Mouse (Mus musculus) A20 (cell line): Measurements from ENCODE around the gene Spen.

Source experiments
- DNase-seq: peaks from one replicate; pipeline ENCODE4 v3.0.0-alpha.2; 2011; ENCODE audit warnings: low read depth, low spot score

The Spen gene

DNA sequence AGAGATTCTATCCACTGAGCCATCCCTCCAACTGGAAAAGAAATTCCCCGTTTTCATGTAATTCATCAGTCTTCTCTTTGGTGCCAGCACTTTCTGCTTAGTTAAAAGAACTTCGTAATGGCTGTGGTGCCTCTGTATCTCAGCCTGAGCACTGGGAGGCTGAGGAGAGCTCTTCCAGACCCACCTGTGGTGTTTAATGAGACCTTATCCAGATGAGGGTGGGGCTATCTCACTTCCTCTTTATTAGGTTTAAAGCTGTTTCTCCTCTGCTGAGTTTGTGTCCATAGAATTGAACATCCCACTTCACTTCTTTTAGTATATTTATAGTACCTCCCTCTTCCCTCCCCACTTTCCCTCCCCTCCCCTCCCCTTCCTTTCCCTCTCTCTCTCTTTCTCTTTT, 87.1 kb downstream of the Spen start:
- peak; percentile 59 for DNase-seq

DNA sequence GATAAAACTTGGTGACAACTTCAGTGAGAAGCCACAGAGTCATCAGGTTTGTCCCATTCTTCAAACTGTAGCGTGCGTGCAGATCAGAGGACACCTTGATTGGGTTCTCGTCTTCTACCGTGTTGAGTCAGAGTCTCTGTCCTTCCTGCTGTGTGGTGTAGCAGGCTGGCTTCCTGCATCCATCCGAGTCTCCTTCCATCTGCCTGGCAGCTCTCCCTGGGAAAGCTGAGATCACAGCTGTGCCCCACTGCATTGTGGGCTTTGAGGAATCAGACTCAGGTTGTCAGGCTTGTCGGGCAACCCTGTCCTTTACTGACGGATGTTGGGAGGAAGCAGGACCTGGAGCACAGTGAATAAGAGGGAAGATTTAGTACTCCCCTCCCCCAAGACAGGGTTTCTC, 92.2 kb downstream of the Spen start:
- no peak for DNase-seq

DNA sequence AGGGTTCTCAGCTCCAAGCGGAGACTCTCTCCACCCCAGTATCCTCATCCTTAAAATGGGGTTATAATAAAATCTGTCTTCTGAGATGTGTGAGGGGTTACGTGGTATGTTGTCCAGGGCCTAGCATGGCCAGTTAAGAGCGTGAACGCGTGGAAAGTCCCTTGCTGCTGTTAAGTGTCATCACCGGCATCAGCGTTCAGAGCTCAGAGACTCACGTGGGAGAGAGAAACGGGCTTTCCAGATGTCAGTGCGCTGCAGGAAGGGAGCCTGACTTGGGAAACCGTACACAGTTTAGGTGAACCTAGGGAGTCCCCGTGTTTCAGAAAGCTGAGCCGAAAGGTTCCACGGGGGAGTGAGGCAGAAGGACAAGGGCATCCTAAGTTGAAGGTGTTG, 93.1 kb downstream of the Spen start:
- peak; percentile 42 for DNase-seq

DNA sequence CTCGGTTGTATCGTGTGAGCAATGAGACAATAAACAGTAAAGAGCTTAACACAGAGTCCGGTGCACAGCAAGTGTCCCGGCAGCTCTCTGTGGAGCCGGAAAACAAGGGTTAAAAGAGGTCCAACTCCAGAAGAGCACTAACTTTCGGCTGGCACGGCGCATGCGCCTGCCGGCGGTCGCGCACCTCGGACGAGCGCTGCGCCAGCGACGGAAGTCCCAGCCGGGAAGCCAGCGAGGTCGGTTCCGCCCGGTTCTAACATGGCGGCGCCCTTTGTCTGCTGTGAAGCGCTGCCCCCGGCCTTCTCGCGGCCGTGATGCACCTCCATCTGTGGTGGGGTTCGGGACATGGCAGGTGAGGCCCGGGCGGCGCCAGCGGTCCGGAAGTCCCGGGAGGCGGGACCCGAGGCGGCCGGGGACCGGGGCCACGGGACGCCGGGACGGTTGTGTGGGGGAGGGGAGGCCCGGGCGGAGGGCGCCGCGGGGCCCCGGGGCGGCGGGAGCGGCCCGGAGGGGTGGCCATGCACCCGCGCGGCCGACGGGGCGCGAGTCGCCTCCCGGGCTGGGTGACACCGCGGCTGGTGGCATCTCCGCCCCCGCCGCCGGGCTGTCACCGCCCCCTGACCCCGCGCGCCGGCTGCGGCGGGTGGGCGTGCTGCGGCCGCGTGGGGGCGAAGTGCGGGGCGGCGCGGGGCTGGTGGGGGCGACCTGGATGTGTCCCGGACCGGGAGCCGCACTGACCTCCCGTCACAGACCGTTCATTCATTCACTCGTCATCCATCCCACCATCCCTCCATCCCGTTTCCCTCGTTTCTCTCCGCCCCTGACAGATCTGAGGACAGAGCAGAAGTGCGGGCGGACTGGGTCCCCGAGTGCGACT, 93.7 kb downstream of the Spen start, which contains the start of gene Zbtb17:
Gene Zbtb17, plus strand, starts transcription at position 204 of the 877 bp plus-strand sequence.
- DNase-seq: peak; percentile 90

DNA sequence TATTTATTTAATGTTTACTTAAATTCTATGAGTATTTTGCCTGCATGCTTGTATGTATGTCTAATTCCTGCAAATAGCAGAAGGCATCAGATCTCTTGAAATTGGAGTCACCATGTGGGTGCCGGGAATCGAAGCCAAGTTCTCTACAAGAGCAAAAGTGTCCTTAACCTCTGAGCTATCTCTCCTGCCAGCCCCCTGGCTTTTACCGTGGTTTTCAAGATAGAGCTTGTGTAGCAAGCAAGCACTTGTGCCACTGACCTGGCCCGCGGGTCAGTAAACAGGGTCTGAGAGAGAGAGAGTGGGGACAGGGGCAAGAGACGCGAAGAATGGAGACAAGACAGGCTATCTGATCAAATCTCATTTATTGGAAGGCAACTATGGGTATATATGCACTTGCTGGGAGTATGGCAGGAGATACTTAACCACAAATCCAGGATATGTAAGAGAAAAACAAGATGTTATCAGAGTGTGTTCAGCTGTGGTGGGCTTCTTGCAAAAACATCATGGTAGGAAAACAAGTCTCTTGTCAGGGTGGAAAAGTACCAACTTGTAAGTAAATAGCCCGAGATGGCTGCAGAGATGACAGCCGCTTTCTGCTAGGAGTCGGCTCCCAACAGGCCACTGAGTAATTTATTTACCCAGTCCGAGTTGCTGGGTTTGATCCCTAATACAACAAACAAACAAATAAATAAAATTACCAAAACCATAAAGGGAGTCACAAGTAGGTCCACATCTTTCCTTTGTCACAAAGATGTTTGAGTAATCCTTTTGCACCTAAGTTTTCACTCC, 94.6 kb downstream of the Spen start:
- no peak for DNase-seq

DNA sequence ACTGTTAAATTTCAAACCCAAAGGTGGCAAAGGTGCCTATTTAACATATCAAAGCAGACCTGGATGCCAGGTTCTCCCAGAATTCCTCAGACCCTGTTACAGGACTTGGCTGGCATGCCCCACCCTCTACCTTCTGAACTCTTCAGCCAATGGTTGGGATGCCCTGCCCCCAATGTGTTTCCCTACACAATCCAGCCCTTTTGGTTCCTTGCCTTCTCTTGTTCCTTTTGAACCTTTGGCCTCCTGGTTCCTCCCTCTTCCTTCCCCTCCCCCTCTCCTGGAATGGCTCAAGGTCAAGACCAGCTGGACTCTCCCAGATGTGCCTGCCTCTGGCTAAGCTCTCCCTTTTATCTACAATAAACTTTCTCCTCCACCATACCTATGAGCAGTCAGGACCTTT, 97.5 kb downstream of the Spen start:
- DNase-seq: no peak

GRCm38 (mm10) chr4:141439083-141439803, 99.2 kb downstream of the Spen start:
- DNase-seq: no peak

DNA sequence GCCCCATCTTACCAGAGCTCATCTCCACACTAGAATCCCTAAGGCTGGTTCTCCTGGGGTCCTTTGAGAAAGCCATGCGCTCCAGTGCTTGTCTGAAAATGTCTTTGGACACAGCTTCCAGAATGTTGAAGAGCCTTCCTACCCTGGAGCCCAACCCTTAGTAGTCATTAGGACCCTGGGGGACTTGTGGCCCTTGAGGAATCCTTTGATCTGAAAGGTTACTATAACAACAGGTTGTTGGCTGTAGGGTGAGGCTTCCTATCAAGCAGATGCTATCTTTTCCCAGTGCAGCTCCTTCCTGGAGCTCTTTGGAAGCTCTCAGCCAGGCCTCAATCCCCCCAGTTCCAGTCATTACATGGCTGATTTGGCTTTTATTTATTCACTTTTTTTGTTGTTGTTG, 102.4 kb downstream of the Spen start, which contains the start of gene Srarp:
Gene Srarp, minus strand, starts transcription at position 132 of the 400 bp plus-strand sequence.
- no peak for DNase-seq

GRCm38 (mm10) chr4:141433191-141433590, 105.2 kb downstream of the Spen start:
- DNase-seq: no peak

GRCm38 (mm10) chr4:141432666-141433065, 105.7 kb downstream of the Spen start:
- DNase-seq: no peak

GRCm38 (mm10) chr4:141430997-141431396, 107.4 kb downstream of the Spen start:
- DNase-seq: peak; percentile 64

- DNase-seq: no peak
Observed at GRCm38 (mm10) chr4:141429847-141430246, 108.5 kb downstream of the Spen start.

GRCm38 (mm10) chr4:141429381-141429780, 109.0 kb downstream of the Spen start:
- DNase-seq: no peak

- DNase-seq: no peak
Observed at GRCm38 (mm10) chr4:141427921-141428320, 110.5 kb downstream of the Spen start.

DNA sequence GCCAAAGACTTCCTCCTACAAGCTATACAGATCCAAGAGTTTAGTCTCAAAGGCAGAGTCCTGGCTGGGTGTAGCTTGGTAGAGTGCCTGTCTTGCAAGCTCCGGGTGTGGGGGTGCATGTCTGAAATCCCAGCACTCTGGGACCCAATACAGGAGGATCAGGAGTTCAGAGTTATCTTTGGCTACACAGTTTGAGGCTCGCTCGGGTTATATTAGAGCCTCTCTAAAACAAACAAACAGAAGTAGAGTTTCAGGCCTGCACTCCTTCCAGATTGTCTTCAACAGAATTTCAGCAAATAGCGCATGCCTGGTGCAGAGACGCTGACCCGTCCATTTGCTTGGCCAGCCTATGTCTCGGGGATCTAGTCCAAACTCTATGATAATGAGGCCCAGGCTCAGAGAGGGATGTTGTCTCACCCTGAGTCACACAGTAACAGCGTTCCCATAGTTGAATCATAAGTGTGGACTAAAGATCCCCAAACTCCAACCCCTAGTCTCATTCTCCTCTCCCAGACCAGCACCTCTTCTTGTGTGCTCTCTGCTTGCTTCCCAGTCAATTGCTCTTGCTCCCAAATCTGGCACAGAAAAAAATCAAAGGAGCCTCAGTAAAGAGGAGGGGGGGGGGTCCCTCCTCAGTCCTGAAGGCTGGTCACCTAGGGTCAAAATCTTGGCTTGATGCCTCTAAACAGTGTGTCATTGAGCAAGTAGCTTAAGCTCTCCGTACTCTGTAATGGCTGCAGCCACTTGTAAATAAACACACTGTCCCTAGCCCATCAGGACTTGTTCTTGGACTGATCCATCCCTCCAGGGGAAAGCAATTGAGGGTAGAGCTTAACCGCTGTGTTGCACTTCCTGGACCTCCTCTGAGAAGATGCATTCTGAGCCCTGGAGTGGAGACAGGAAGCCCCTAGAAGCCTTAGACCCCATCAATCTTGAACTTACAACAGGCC, 111.3 kb downstream of the Spen start:
- DNase-seq: no peak

DNA sequence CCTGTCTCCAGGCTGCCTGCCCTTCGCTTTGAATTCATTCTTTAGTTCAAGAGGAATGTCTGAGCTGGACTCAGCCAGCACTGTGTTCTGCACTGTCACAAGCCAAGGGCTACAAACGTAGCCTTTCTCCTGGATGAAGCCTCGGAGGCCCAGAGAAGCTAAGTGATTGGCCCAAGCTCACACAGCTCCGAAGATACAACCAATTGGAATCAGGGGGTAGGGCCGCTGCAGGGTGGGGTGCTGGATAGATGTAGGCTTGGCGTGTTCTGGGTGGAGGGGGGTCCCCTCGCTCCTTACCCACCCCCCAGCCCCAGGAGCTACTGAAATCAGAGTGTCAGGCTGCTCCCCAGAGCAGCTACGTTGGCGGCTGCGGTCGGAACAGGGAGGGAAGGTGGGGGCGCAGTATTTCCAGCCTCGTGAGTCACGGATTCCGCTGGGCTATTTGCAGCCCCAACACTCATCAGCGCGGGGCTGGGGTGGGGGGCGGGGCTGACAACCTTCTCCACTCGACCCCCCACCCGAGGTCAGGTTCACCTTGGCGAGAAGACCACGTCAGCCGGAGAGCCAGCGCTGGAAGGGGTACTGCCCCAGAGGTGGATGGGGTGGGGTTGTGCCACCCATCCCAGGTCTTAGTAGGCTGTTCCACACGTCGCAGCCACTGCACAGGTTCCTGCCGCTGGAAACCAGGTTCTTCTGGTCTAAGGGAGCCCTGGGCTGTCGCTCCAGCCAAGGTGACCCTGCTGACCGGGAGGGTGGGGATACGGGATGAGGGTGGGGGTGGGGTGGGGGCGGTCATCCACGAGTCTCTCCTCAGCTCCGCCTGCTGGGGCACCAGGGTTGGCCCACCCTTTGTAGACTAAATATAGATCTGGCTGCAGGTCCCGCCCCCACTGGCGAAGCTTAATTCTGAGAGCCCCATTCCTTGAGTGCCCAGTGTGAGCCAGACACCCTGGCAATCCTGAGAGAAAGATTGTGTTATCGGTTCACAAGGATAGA, 112.6 kb downstream of the Spen start:
- DNase-seq: peak; percentile 32

GRCm38 (mm10) chr4:141423691-141424431, 114.5 kb downstream of the Spen start:
- no peak for DNase-seq

GRCm38 (mm10) chr4:141423288-141423687, 115.1 kb downstream of the Spen start:
- DNase-seq: no peak

GRCm38 (mm10) chr4:141422841-141423240, 115.6 kb downstream of the Spen start:
- DNase-seq: no peak
